Mouse (Mus musculus): Measurements from ENCODE around the gene 4931422A03Rik. TPM values are rescaled to one million over a fixed set of nuclear protein-coding genes. Genes with fewer than 3 reads are reported as not detected.
A peak's percentile ranks its signal among the peaks of the same experiment; 100 is the strongest.

Gene 4931422A03Rik
- polyA plus RNA-seq, 1 experiment = 0.19 TPM

- peaks cover 70% of the 10 kb centered on the region for H3K27me3 ChIP-seq (ENCODE audit: control insufficient read depth, insufficient read depth, insufficient read length)
- no peaks in the 10 kb centered on the region for H3K36me3 ChIP-seq (ENCODE audit: control insufficient read depth, insufficient read depth)
- no peak overlapping the region for H3K4me2 ChIP-seq (ENCODE audit: low read depth)
- no peak overlapping the region for H3K4me3 ChIP-seq
- TF ChIP-seq POLR2AphosphoS2 (IDR thresholded peaks at IDR 0.05; ENCODE audit: insufficient read length, low read depth) (no peak), E2F4 (IDR thresholded peaks at IDR 0.05; ENCODE audit: insufficient read depth) (no peak), MYOG (IDR thresholded peaks at IDR 0.05; ENCODE audit: control insufficient read depth in 1 of 3, insufficient read depth in 1 of 3, insufficient read length in 2 of 3, low read depth in 2 of 3) (no peak), CEBPB (IDR thresholded peaks at IDR 0.05; ENCODE audit: insufficient read depth, poor library complexity, severe bottlenecking) (no peak), USF1 (IDR thresholded peaks at IDR 0.05; ENCODE audit: low read depth) (no peak), TCF3 (IDR thresholded peaks at IDR 0.05; ENCODE audit: insufficient read length, low read depth) (no peak), MAX (IDR thresholded peaks at IDR 0.05; ENCODE audit: low read depth) (no peak), REST (IDR thresholded peaks at IDR 0.05; ENCODE audit: insufficient read depth, insufficient read length) (no peak), TCF12 (IDR thresholded peaks at IDR 0.05; ENCODE audit: insufficient read depth, poor library complexity, severe bottlenecking) (no peak), POLR2A (IDR thresholded peaks at IDR 0.05; ENCODE audit: insufficient read length, low read depth) (no peak), MYOD1 (IDR thresholded peaks at IDR 0.05; ENCODE audit: control insufficient read depth in 1 of 3, insufficient read length in 2 of 3, low read depth in 2 of 3) (no peak), SRF (IDR thresholded peaks at IDR 0.05; ENCODE audit: control insufficient read depth, insufficient read length, low read depth) (no peak)
- no peak overlapping the region for H3ac ChIP-seq (ENCODE audit: control insufficient read depth, insufficient read length)
- no peaks in the 10 kb centered on the region for H3K79me2 ChIP-seq (ENCODE audit: control insufficient read depth, insufficient read depth)
These were observed 56.3 kb downstream of the 4931422A03Rik start for GRCm38 (mm10) chr2:103971838-103972237.

DNA sequence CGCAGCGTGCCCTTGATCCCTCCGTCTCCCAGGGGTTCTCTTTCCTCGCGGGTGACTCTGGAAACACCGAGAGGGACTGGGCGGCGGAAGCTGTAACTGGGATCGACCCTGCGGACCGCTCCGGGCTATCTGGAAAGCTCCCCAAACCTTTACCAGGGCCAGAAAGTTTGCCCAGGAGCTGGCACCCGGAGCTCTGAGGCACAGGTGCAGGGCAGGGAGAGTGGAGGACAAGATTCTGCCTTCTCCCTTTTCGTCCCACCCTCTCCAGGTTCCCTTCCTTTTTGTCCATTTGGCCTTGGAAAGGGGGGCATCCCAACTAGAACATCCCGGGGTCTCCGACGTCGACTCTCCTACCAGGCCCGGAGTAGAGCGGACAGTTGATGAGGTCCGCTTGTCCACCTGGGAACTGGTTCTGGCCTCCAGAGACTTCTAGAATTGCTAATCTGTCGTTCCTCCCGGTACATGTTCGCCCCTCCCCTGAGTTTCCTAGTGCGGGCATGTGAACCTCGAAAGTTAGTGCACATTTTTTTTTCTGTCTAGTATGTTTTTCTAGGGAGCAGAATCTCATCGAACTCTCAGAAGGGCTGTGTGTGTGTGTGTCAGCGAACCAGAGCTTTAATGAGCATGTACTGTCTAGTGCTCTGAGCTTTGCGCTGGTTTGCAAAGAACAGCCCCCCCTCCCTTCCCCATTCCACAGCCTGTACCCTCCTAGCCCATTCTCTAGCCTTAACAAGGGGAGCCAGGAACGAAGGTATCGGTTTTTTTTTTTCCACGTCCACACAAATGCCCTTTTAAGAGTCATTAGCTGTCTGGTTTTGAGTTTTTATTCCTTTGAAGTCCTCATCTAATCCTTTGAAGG, 57.1 kb downstream of the 4931422A03Rik start:
- peaks cover 73% of the 10 kb centered on the region for H3K27me3 ChIP-seq (ENCODE audit: control insufficient read depth, insufficient read depth, insufficient read length)

DNA sequence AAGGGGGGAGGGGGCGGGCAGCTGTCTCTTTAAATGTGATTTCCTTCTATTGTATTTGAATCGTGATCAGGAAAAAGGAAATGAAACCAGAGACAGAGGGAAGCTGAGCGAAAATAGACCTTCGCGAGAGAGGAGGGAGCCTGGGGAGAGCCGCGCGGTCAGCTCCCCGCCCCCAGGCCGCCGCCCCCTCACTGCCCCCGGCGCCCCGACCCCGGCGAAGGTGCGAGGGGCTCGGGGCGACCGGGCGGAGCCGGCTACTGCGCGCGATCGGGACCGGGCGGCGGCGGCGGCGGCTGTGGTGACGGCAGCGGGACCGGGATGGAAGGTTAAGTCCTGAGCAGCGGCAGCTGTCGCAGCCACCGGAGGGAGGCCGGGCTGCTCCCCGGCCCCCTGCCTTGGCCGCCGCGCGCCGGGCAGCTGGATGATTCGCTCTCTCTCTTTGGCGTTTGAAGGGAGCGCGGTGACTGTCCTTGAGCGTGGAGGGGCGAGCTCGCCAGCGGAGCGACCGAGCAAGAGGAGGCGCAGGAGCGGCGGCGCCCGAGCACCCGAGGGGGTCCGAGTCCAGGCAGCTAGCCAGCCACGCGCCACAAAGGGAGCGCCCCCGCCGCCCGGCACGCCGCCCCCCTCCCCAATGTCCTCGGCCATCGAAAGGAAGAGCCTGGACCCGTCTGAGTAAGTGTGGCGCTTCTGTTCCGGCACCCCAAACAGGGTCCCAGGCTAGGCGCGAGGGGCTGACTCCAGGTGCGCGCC, 57.9 kb downstream of the 4931422A03Rik start:
- Histone ChIP-seq H3K27me3 (ENCODE audit: control insufficient read depth, insufficient read depth, insufficient read length) (peaks cover 68% of the 10 kb centered on the region), H3K79me2 (ENCODE audit: control insufficient read depth, insufficient read depth) (no peaks in the 10 kb centered on the region), H3ac (ENCODE audit: control insufficient read depth, insufficient read length) (no peak overlapping the region), H3K36me3 (ENCODE audit: control insufficient read depth, insufficient read depth) (no peaks in the 10 kb centered on the region), H3K4me3 (peak overlapping the region; percentile 8), H3K4me2 (ENCODE audit: low read depth) (peak overlapping the region; percentile 75)
- TF ChIP-seq USF1 (IDR thresholded peaks at IDR 0.05; ENCODE audit: low read depth) (no peak), SRF (IDR thresholded peaks at IDR 0.05; ENCODE audit: control insufficient read depth, insufficient read length, low read depth) (no peak), MYOG (IDR thresholded peaks at IDR 0.05; ENCODE audit: control insufficient read depth in 1 of 3, insufficient read depth in 1 of 3, insufficient read length in 2 of 3, low read depth in 2 of 3) (peak in 2 of 3 experiments; percentile 41 to 74), MYOD1 (IDR thresholded peaks at IDR 0.05; ENCODE audit: control insufficient read depth in 1 of 3, insufficient read length in 2 of 3, low read depth in 2 of 3) (peak in 2 of 3 experiments; percentile 36 to 78), TCF12 (IDR thresholded peaks at IDR 0.05; ENCODE audit: insufficient read depth, poor library complexity, severe bottlenecking) (no peak), POLR2AphosphoS2 (IDR thresholded peaks at IDR 0.05; ENCODE audit: insufficient read length, low read depth) (no peak), E2F4 (IDR thresholded peaks at IDR 0.05; ENCODE audit: insufficient read depth) (no peak), CEBPB (IDR thresholded peaks at IDR 0.05; ENCODE audit: insufficient read depth, poor library complexity, severe bottlenecking) (no peak), REST (IDR thresholded peaks at IDR 0.05; ENCODE audit: insufficient read depth, insufficient read length) (no peak), MAX (IDR thresholded peaks at IDR 0.05; ENCODE audit: low read depth) (no peak), POLR2A (IDR thresholded peaks at IDR 0.05; ENCODE audit: insufficient read length, low read depth) (no peak), TCF3 (IDR thresholded peaks at IDR 0.05; ENCODE audit: insufficient read length, low read depth) (no peak)

More for the DNA sequence above, 57.1 kb downstream of the 4931422A03Rik start:
- no peak overlapping the region for H3ac ChIP-seq (ENCODE audit: control insufficient read depth, insufficient read length)
- H3K36me3 ChIP-seq (ENCODE audit: control insufficient read depth, insufficient read depth) = no peaks in the 10 kb centered on the region
- no peak for TF ChIP-seq POLR2AphosphoS2 (IDR thresholded peaks at IDR 0.05; ENCODE audit: insufficient read length, low read depth)
- TF ChIP-seq E2F4 (IDR thresholded peaks at IDR 0.05; ENCODE audit: insufficient read depth) = no peak
- TF ChIP-seq TCF3 (IDR thresholded peaks at IDR 0.05; ENCODE audit: insufficient read length, low read depth) = no peak
- no peak for TF ChIP-seq MYOD1 (IDR thresholded peaks at IDR 0.05; ENCODE audit: control insufficient read depth in 1 of 3, insufficient read length in 2 of 3, low read depth in 2 of 3)
- TF ChIP-seq SRF (IDR thresholded peaks at IDR 0.05; ENCODE audit: control insufficient read depth, insufficient read length, low read depth) = no peak
- no peak for TF ChIP-seq POLR2A (IDR thresholded peaks at IDR 0.05; ENCODE audit: insufficient read length, low read depth)
- no peak for TF ChIP-seq MAX (IDR thresholded peaks at IDR 0.05; ENCODE audit: low read depth)
- TF ChIP-seq REST (IDR thresholded peaks at IDR 0.05; ENCODE audit: insufficient read depth, insufficient read length) = no peak
- TF ChIP-seq TCF12 (IDR thresholded peaks at IDR 0.05; ENCODE audit: insufficient read depth, poor library complexity, severe bottlenecking) = no peak
- no peak for TF ChIP-seq CEBPB (IDR thresholded peaks at IDR 0.05; ENCODE audit: insufficient read depth, poor library complexity, severe bottlenecking)
- no peak for TF ChIP-seq MYOG (IDR thresholded peaks at IDR 0.05; ENCODE audit: control insufficient read depth in 1 of 3, insufficient read depth in 1 of 3, insufficient read length in 2 of 3, low read depth in 2 of 3)
- TF ChIP-seq USF1 (IDR thresholded peaks at IDR 0.05; ENCODE audit: low read depth) = no peak
- H3K4me3 ChIP-seq = no peak overlapping the region
- H3K79me2 ChIP-seq (ENCODE audit: control insufficient read depth, insufficient read depth) = no peaks in the 10 kb centered on the region
- H3K4me2 ChIP-seq (ENCODE audit: low read depth) = peak overlapping the region; percentile 75

DNA sequence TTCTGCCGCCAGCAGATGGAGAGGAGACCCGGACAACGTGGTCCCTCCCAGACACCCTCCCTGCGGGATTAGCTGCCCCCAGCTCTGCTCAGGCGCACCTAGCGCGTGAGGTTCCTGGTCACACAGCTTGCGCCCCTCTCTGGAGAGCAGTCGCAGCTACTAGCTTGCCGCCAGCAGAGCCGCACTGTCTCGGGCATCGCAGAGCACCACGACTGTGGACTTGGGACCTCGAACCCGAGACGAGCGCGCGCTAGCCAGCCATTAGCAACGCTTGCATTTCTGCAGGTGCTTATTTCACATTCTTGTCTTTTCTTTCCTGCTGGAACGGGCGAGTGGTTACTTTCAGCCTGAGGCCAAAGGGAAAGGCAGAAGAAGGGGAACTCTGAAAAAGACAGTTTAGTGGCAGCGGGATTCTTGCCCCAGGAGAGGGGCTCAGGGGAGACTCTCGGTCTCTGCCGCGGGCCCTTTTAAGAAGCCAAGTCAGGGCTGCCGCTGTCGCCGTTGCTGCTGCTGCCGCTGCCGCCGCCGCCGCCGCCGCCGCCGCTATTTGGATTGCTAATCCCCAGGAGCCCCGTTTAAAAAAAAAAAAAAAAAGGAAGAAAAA, 58.6 kb downstream of the 4931422A03Rik start:
- Histone ChIP-seq H3K79me2 (ENCODE audit: control insufficient read depth, insufficient read depth) (no peaks in the 10 kb centered on the region), H3K4me2 (ENCODE audit: low read depth) (peak overlapping the region; percentile 75), H3ac (ENCODE audit: control insufficient read depth, insufficient read length) (no peak overlapping the region), H3K27me3 (ENCODE audit: control insufficient read depth, insufficient read depth, insufficient read length) (peaks cover 68% of the 10 kb centered on the region), H3K36me3 (ENCODE audit: control insufficient read depth, insufficient read depth) (no peaks in the 10 kb centered on the region), H3K4me3 (peak overlapping the region; percentile 8)
- no peak for TF ChIP-seq MYOG (IDR thresholded peaks at IDR 0.05; ENCODE audit: control insufficient read depth in 1 of 3, insufficient read depth in 1 of 3, insufficient read length in 2 of 3, low read depth in 2 of 3)

All from myocyte (in vitro differentiated cells).